Mouse (Mus musculus) left cerebral cortex, adult 18-20 months (tissue): ENCODE measurements around the gene Hist1h3f. TPM values are rescaled to one million over a fixed set of nuclear protein-coding genes. Genes with fewer than 3 reads are reported as not detected.
"Not testable (repeated sequence)": the region's sequence is repeated elsewhere in the genome, so short reads cannot be mapped to it uniquely, and the experiment has no call there.

Experiments
- DNase-seq, 2 experiments: peaks; one replicate each; pipeline ENCODE4 v3.0.0; 2021 to 2022; ENCODE audit warnings: low spot score in 2 of 2, mixed read lengths in 1 of 2
- total RNA-seq, 2 experiments: library from RNA; stranded (reverse); gene quantifications; 2 replicates each; pipeline ENCODE4 v1.2.3; 2021

Hist1h3f gene
- total RNA-seq, 2 experiments from 2014 or later, result 16.3 to 17.0 TPM

GRCm38 (mm10) chr13:23561531-23561882, 17.7 kb downstream of the Hist1h3f start:
- DNase-seq, result not testable (repeated sequence)

- peak; percentile 85 to 92 for DNase-seq
These were observed 18.2 kb downstream of the Hist1h3f start, which contains the start of gene Hist1h3e for GRCm38 (mm10) chr13:23561883-23562659. Gene Hist1h3e (minus strand): TSS chr13:23562369.

- DNase-seq, result peak in 1 of 2 experiments; percentile 38
These were observed 19.0 kb downstream of the Hist1h3f start for GRCm38 (mm10) chr13:23562699-23563462.

GRCm38 (mm10) chr13:23564482-23564881, 20.6 kb downstream of the Hist1h3f start:
- DNase-seq, result no peak

- DNase-seq, result not testable (repeated sequence)
These were observed 26.6 kb downstream of the Hist1h3f start for GRCm38 (mm10) chr13:23570261-23571021.

- DNase-seq, result peak; percentile 50 to 73
These were observed 27.2 kb downstream of the Hist1h3f start, which contains the start of the genes Hist1h2ae and Hist1h2bg for GRCm38 (mm10) chr13:23571022-23571503. Gene Hist1h2ae (minus strand): TSS chr13:23571220. Gene Hist1h2bg (plus strand): TSS chr13:23571396.

GRCm38 (mm10) chr13:23571504-23572217, 27.8 kb downstream of the Hist1h3f start:
- DNase-seq, result not testable (repeated sequence)

GRCm38 (mm10) chr13:23572218-23573033, 28.6 kb downstream of the Hist1h3f start:
- DNase-seq, result no peak

- DNase-seq, result not testable (repeated sequence)
These were observed 29.4 kb downstream of the Hist1h3f start for GRCm38 (mm10) chr13:23573034-23573897.

- DNase-seq, result peak; percentile 79 to 89
These were observed 30.2 kb downstream of the Hist1h3f start, which contains the start of the genes Hist1h2bf and Hist1h2ad for GRCm38 (mm10) chr13:23573898-23574524. Gene Hist1h2bf (minus strand): TSS chr13:23574196. Gene Hist1h2ad (plus strand): TSS chr13:23574381.

GRCm38 (mm10) chr13:23574546-23575170, 30.8 kb downstream of the Hist1h3f start:
- DNase-seq, result not testable (repeated sequence)

GRCm38 (mm10) chr13:23575271-23575851, 31.5 kb downstream of the Hist1h3f start, which contains the start of gene Hist1h3d:
Gene Hist1h3d (plus strand): TSS chr13:23575763.
- peak; percentile 53 to 71 for DNase-seq

- DNase-seq, result not testable (repeated sequence)
These were observed 32.0 kb downstream of the Hist1h3f start for GRCm38 (mm10) chr13:23575864-23576313.

GRCm38 (mm10) chr13:23576351-23576881, 32.6 kb downstream of the Hist1h3f start:
- no peak for DNase-seq

GRCm38 (mm10) chr13:23576906-23577639, 33.2 kb downstream of the Hist1h3f start:
- DNase-seq, result no peak

GRCm38 (mm10) chr13:23577835-23578234, 34.0 kb downstream of the Hist1h3f start:
- DNase-seq, result no peak
